Mouse (Mus musculus) limb, embryonic 11.5 days (tissue): Measurements from ENCODE around the gene Flt3l. TPM values are rescaled to one million over a fixed set of nuclear protein-coding genes. Genes with fewer than 3 reads are reported as not detected.
A peak's percentile ranks its signal among the peaks of the same experiment; 100 is the strongest.

ENCODE experiments used
- ATAC-seq: fragments of 200-750 bp; cut with Nextera tagmentation; 2 replicates; pipeline ENCODE4 v1.8.0; 2017; ENCODE audit warnings: low read depth; ENCODE audit not compliant: insufficient number of reproducible peaks, low FRiP score, low TSS enrichment
- DNase-seq: peaks from one replicate; pipeline ENCODE4 v3.0.0-alpha.2; 2015; ENCODE audit warnings: low spot score
- H3K27ac ChIP-seq: fragments of 300-500 bp; sonication (generic); replicated peaks from 2 replicates; pipeline ENCODE4 v1.5.1; 2014; ENCODE audit warnings: low read depth, mild to moderate bottlenecking, low read length
- H3K27me3 ChIP-seq: fragments of 300-500 bp; sonication (generic); 2 replicates; pipeline ENCODE4 v1.6.1; 2014; ENCODE audit warnings: mild to moderate bottlenecking, low read length, mixed read lengths; ENCODE audit not compliant: control insufficient read depth, insufficient read depth
- H3K36me3 ChIP-seq: fragments of 300-500 bp; sonication (generic); 2 replicates; pipeline ENCODE4 v1.6.1; 2014; ENCODE audit warnings: mild to moderate bottlenecking, low read length, moderate library complexity, mixed read lengths; ENCODE audit not compliant: control insufficient read depth, insufficient read depth
- H3K4me1 ChIP-seq: fragments of 300-500 bp; sonication (generic); 2 replicates; pipeline ENCODE4 v1.6.1; 2014; ENCODE audit warnings: low read length, mixed read lengths; ENCODE audit not compliant: control insufficient read depth, insufficient read depth
- H3K4me2 ChIP-seq: fragments of 300-500 bp; sonication (generic); 2 replicates; pipeline ENCODE4 v1.6.1; 2014; ENCODE audit warnings: low read depth, mild to moderate bottlenecking, moderate library complexity; ENCODE audit not compliant: severe bottlenecking
- H3K4me3 ChIP-seq: fragments of 300-500 bp; sonication (generic); 2 replicates; pipeline ENCODE4 v1.5.1; 2014; ENCODE audit warnings: low read depth, low read length
- H3K9ac ChIP-seq: fragments of 300-500 bp; sonication (generic); 2 replicates; pipeline ENCODE4 v1.6.1; 2014; ENCODE audit warnings: mild to moderate bottlenecking, low read length
- H3K9me3 ChIP-seq: fragments of 300-500 bp; sonication (generic); 2 replicates; pipeline ENCODE4 v1.6.1; 2016; ENCODE audit warnings: low read length; ENCODE audit not compliant: control insufficient read depth
- WGBS: fragments of 180-500 bp; shearing (Covaris S2); extraction: QIAGEN DNeasy Blood & Tissue Kit; methylation state at CpG from one replicate; pipeline ENCODE4 v1.1.7; 2014; 5-methylcytosine and 5-hydroxymethylcytosine counted together
- polyA plus RNA-seq: library from polyadenylated mRNA; unstranded; fragments of >200 nt; fragmentation: Nextera tagmentation; extraction: Ambion mirVana; gene quantifications from 2 replicates; pipeline ENCODE4 v1.2.1, GENCODE M21; 2014

The Flt3l gene
- polyA plus RNA-seq, 1 experiment from 2014 or later: 0.44 TPM

DNA sequence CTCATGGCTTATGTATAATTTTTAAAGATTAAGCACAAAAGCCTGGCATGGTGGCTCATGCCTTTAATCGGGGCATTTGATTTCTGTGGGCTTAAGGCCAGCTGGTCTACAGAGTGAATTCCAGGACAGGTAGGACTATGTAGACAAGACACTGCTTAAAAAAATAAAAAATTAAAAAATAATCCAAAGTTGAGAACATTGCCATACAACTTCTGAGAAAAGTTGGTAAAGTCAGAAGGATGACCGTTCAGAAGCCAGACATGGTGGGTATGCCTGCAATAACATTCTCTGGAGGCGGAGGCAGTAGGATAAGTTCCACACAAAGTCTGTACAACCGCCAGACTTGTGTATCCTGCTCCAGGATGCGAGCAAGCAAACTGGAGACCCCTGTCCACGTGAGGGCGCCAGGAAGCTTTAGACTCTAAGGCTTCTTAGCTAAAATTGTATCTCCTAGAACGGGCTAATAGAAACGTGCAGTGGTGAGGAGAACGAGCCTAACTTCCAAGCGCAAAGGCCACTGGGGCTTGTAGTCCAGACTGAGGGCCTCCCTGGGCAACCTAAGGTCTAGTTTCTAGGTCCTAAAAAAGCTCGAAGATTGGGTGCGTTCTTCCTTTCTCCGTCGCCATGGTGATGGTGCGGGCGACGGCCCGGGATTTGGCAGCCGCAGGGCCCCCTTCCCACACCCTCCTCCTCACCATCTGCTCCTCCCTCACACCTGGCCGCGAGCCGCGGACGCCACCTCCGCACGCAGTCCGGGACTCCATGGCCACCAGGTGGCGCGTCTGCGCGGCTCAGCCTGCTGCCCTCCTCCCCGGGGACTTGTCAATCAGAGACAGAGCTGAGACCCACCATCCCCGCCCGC is 25.6 kb upstream of the Flt3l start:
- Histone ChIP-seq H3K4me1 (0 out of 2 replicates have a peak, but pooled peaks cover 3% of the 10 kb centered on the region), H3K27ac (no peak overlapping the region), H3K9me3 (no peaks in the 10 kb centered on the region; the same call in 1 of the 2 replicates), H3K27me3 (peaks cover 43% of the 10 kb centered on the region), H3K9ac (no peak overlapping the region), H3K4me2 (peak overlapping the region; percentile 62), H3K36me3 (peaks cover 5% of the 10 kb centered on the region; the same call in 1 of the 2 replicates), H3K4me3 (peak overlapping the region; percentile 25)
- ATAC-seq: peak; percentile 84
- peak; percentile 93 for DNase-seq
- 6% methylated on average over 34 of the region's 35 CpGs for WGBS

DNA sequence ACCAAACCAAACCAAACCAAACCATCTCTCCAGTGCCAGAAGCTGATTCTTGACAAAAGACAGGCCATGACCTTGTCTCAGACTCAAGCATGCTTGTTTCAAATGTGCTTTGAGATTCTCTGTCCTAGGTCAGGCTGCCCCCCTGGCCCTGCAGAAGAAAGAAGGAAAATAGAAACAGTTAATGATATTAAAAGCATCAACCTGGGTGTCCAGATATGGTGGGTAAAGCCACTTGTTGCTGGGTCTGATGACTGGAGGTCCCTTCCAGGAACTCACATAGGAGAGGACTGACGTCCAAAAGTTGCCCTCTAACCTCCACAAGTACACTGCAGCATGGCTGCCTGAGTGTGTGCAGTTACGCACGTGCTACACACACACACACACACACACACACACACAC is 24.6 kb upstream of the Flt3l start:
- no peak overlapping the region for H3K9ac ChIP-seq
- no peak overlapping the region for H3K4me2 ChIP-seq
- H3K36me3 ChIP-seq: peaks cover 5% of the 10 kb centered on the region; the same call in 1 of the 2 replicates
- H3K4me1 ChIP-seq: 0 out of 2 replicates have a peak, but pooled peaks cover 3% of the 10 kb centered on the region
- no peak overlapping the region for H3K4me3 ChIP-seq
- H3K9me3 ChIP-seq: no peaks in the 10 kb centered on the region
- no peak for DNase-seq
- ATAC-seq: no peak
- peaks cover 34% of the 10 kb centered on the region for H3K27me3 ChIP-seq
- 90% methylated on average over 3 of the region's 3 CpGs for WGBS
- H3K27ac ChIP-seq: no peak overlapping the region

DNA sequence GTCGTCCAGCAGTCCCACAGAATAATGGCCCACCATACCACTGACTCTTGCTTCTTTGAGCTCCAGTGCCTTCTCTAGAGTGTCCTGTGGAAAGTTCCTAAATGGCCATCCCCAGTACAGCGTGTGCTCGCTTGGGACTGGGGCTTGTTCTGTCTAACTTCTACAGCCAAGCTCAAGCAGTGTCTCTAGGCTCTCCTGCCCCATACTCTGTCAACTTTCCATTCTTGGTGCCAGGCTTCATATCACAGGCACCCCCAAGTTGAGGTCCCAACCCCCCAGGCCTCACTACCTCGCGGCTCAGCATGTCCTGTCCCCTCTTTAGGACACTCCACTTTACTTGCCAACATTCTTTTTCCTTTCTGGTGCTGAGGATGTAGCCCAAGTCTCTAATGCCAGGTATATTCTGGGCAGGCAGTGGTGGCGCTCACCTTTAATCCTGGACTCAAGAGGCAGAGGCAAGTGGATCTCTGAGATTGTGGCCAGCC is 24.1 kb upstream of the Flt3l start:
- DNase-seq (no peak), ATAC-seq (no peak)
- Histone ChIP-seq H3K9me3 (no peaks in the 10 kb centered on the region), H3K9ac (no peak overlapping the region), H3K27me3 (peaks cover 29% of the 10 kb centered on the region), H3K27ac (no peak overlapping the region), H3K36me3 (peaks cover 5% of the 10 kb centered on the region; the same call in 1 of the 2 replicates), H3K4me2 (no peak overlapping the region), H3K4me1 (0 out of 2 replicates have a peak, but pooled peaks cover 5% of the 10 kb centered on the region), H3K4me3 (no peak overlapping the region)
- 93% methylated on average over 6 of the region's 6 CpGs for WGBS

DNA sequence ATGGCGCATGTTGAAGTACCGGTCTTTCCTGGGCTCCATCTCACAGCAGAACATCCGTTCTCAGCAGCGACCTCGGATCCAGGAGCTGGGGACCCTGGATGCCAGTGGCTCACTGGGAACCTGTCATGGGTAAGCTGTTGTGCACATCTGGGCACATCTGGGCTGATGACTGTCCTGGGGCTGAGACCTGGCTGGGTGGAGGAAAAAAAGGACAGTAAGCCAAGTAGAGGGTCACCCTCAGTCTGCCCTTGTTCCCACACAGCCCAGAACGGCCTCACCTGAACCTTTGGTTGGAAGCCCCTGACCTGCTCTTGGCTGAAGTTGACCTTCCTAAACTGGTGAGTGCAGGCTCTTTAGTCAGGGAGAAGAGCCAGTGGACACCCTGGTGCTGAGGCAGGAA is 22.8 kb upstream of the Flt3l start:
- Histone ChIP-seq H3K9me3 (no peaks in the 10 kb centered on the region), H3K27me3 (peaks cover 15% of the 10 kb centered on the region), H3K4me2 (no peak overlapping the region), H3K27ac (no peak overlapping the region), H3K9ac (no peak overlapping the region), H3K36me3 (peaks cover 5% of the 10 kb centered on the region; the same call in 1 of the 2 replicates), H3K4me3 (no peak overlapping the region), H3K4me1 (0 out of 2 replicates have a peak, but pooled peaks cover 8% of the 10 kb centered on the region)
- DNase-seq: no peak
- ATAC-seq: no peak
- WGBS: 91% methylated on average over 6 of the region's 6 CpGs

DNA sequence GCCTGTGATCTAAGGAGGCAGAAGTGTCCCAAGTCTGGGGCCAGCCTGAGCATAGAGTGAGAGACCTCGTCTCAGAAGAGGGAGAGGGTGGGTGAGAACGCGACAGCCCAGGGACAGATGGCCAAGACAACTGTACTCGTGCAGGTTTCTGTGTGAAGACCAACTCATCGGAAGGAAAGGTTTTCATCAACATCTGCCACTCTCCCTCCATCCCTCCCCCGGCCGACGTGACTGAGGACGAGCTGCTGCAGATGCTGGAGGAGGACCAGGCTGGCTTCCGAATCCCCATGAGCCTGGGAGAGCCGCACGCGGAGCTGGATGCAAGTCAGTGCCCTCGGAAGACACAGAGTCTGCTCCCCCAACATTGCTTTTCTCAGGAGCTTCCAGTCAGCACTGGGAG is 21.2 kb upstream of the Flt3l start:
- no peak for ATAC-seq
- Histone ChIP-seq H3K27me3 (peaks cover under 1% of the 10 kb centered on the region; the same call in 1 of the 2 replicates), H3K4me3 (no peak overlapping the region), H3K9me3 (no peaks in the 10 kb centered on the region), H3K4me1 (0 out of 2 replicates have a peak, but pooled peaks cover 6% of the 10 kb centered on the region), H3K27ac (no peak overlapping the region), H3K36me3 (peaks cover 5% of the 10 kb centered on the region; the same call in 1 of the 2 replicates), H3K9ac (no peak overlapping the region), H3K4me2 (no peak overlapping the region)
- no peak for DNase-seq
- WGBS: 85% methylated on average over 14 of the region's 14 CpGs

DNA sequence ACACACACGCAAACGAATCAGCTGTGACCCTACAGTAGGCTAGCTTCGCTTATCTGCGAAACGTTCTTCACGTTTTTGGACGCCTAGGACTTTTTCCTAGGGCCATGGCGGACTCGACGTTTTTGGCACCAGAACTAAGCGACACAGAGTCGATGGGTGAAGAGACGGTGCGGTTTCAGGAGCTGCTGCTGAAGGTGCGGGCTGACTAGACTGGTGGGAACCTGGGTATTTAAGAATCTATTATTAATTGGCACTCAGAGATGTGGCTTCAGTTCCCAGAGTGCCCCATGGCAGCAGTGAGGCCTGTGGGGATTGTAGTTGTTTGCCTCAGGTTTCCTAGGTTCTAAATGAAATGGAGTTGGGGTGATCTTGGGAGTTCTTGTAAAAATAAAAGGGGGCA is 20.0 kb upstream of the Flt3l start:
- DNase-seq (no peak), ATAC-seq (no peak)
- Histone ChIP-seq H3K4me2 (no peak overlapping the region), H3K36me3 (peaks cover 5% of the 10 kb centered on the region; the same call in 1 of the 2 replicates), H3K4me3 (no peak overlapping the region), H3K9me3 (no peaks in the 10 kb centered on the region), H3K27me3 (no peaks in the 10 kb centered on the region), H3K4me1 (0 out of 2 replicates have a peak, but pooled peaks cover 9% of the 10 kb centered on the region), H3K9ac (no peak overlapping the region), H3K27ac (no peak overlapping the region)
- 95% methylated on average over 15 of the region's 15 CpGs for WGBS

DNA sequence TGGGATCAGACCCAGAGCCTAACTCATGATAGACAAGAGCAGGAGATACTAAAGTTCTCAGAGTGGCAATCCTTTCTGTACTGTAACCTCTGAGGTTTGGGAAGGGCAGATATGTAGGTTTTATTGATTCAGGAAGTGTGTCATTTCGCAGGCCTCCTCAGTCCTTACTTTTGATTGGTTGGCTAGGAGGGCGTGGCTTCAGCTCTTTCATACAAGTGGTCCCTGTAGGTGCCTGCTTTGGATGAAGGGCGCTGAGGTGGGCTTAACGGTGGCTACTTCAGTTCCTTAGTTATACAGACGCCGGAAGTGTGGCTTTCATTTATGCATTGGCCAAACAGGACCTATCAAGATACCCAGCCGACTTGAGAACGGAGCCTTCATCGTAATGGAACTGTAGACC is 19.4 kb upstream of the Flt3l start:
- 0 out of 2 replicates have a peak overlapping the region, but pooled peaks have one; percentile 53 for H3K4me2 ChIP-seq
- no peaks in the 10 kb centered on the region for H3K9me3 ChIP-seq
- no peak overlapping the region for H3K4me3 ChIP-seq
- peaks cover 2% of the 10 kb centered on the region; the same call in 1 of the 2 replicates for H3K36me3 ChIP-seq
- WGBS: 85% methylated on average over 9 of the region's 9 CpGs
- H3K27ac ChIP-seq: no peak overlapping the region
- H3K4me1 ChIP-seq: 0 out of 2 replicates have a peak, but pooled peaks cover 13% of the 10 kb centered on the region
- no peak overlapping the region for H3K9ac ChIP-seq
- no peaks in the 10 kb centered on the region for H3K27me3 ChIP-seq
- no peak for ATAC-seq
- no peak for DNase-seq

DNA sequence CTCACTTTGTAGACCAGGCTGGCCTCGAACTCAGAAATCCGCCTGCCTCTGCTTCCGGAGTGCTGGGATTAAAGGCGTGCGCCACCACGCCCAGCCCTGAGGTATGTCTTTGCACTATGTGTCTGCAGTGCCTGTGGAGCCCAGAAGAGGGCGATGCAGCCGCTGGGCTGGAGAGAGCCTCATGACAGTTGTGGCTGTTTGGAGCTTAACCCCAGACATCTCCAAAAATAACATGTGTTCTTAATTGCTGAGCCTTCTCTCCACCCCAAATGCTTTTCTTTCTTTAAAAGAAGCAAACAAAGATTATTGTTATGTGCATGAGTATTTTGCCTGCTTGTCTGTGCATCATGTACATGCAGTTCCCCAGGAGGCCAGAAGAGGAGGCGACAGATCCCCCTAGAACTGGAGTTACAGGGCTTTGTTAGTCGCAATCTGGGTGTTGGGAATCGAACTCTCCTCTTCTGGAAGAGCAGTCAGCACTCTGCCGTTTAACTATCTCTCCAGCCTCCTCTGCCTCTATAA is 18.8 kb upstream of the Flt3l start:
- Histone ChIP-seq H3K27me3 (no peaks in the 10 kb centered on the region), H3K4me3 (peak overlapping the region; percentile 51), H3K4me1 (0 out of 2 replicates have a peak, but pooled peaks cover 14% of the 10 kb centered on the region), H3K9me3 (no peaks in the 10 kb centered on the region), H3K4me2 (peak overlapping the region; percentile 53), H3K9ac (no peak overlapping the region), H3K36me3 (peaks cover 2% of the 10 kb centered on the region; the same call in 1 of the 2 replicates), H3K27ac (no peak overlapping the region)
- ATAC-seq (no peak), DNase-seq (peak; percentile 52)
- 79% methylated on average over 12 of the region's 12 CpGs for WGBS
